Mouse (Mus musculus): ENCODE results near the gene Zdhhc12. TPM values are rescaled to one million over a fixed set of nuclear protein-coding genes. Genes with fewer than 3 reads are reported as not detected.
A peak's percentile ranks its signal among the peaks of the same experiment; 100 is the strongest.

The Zdhhc12 gene
- polyA plus RNA-seq, 2 experiments from 2014 or later: 31.6 to 32.4 TPM

DNA sequence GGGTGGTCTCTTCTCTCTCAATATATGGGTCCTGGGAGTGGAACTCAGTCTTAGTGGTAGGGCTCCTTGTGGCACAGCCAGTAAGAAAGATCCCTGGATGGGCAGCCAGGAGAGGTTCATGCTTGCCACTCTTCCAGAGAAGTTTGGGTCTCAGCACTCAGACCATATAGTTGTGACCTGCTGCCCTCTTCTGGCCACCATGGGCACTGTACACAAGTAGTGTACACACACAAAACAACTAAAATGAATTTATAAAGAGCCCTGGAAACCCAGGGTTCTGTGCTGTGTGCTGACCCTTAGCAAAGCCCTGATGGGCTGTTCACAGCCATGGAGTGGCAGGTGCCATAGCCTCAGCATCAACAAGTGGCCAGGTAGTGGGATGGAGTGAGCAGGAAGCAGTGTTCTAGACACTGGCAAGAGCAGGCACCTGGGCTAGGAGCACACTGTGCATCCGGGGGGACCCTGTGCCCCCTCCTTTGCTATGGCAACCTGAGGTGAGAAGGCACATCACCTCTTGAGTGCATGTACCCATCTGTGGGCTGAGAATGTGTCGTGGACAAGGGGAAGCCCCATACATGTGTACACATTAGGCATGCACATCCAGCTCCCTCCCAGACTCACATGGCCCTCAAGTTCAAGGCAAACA, 2.6 kb upstream of the Zdhhc12 start:
- ATAC-seq: no peak

GRCm38 (mm10) chr2:30094208-30094588, 750 bp upstream of the Zdhhc12 start:
- ATAC-seq: no peak

DNA sequence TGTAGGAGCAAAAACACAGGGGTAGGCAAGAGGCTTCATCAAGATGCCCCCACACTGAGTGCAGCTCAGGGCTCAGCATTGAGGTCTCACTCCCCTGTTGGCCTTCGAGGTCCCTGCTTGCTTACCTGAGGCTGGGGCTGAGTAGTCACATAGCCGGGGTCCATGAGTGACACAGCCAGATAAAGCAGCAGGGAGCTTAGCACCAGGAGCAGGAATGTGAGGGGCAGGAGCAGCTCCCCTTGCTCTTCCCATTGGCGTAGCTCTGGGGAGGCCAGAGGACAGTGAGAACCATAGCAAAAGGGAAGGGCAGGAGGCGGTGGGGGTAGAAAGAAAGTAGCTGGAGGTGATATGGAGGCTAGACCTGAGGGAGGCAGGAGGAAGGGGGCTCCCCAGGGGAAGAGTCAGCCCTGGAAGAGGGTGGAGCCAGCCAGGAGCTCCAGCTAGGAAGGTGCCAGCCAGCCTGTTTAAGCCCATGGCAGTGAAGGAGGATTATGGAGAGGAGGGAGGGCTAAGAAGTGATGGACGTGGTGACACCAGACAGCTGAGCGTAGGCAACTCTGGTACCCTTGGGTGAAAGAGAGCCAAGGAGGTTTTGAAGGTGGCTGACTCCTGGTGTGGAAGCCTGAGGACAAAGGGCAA, 1.0 kb downstream of the Zdhhc12 start:
- no peak for ATAC-seq

- ATAC-seq: no peak
Observed at GRCm38 (mm10) chr2:30091521-30091920, 1.9 kb downstream of the Zdhhc12 start.

DNA sequence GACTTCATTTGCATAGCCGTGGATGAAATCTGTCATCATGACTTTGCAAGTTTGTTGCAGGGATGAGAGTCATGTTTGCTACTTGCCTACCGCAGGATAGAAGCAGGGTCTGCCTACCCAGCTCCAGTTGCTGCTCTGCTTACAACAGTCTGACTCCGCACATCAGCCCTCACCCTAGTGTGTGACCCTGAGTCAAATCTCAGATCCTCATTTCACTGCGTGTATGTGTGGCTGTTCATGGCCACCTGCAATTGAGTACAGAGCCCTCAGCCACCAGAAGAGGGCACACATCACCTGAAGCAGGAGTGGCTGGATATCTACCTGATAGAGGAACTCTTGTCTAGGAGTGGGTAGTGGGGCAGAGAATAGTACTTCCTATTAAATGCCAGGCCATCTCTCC, 6.1 kb downstream of the Zdhhc12 start:
- no peak for ATAC-seq

DNA sequence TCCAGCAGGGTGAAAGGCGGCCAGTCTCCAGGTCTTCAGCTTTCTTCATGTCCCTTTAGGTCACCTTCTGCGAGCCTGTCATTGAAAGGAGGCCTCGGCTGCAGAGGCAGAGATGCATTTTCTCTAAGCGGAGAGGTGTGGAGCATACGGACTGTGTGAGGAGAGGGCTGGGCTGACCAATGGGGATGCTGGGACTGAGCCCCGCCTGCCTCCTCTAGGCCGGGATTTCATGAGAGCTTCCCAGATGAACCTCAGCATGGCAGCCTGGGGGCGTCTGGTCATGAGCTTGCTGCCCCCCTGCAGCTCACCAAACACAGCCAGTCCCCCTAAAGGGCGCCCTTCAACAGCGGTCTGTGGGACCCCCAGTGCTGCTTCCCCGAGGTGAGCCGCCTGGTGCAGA, 8.8 kb downstream of the Zdhhc12 start:
- ATAC-seq: no peak

DNA sequence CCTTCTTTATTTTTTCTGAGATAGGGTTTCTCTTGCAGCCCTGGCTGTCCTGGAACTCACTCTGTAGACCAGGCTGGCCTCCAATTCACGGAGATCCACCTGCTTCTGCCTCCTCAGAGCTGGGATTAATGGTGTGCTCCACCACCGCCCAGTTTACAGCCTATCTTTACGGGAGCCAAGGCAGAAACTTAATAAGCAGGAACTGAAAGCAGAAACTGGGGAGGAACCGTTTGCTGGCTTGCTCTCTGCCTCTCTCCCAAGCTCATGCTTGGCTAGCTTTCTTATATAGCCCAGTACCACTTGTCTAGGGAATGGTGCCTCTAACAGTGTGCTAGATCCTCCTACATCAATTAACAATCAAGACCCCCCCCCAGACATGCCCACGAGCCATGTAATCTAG, 9.3 kb downstream of the Zdhhc12 start:
- no peak for ATAC-seq

- ATAC-seq: no peak
Observed at GRCm38 (mm10) chr2:30080181-30080800, 13.2 kb downstream of the Zdhhc12 start.

GRCm38 (mm10) chr2:30078760-30079159, 14.7 kb downstream of the Zdhhc12 start:
- ATAC-seq: no peak

GRCm38 (mm10) chr2:30078349-30078712, 15.1 kb downstream of the Zdhhc12 start:
- ATAC-seq: peak; percentile 15

DNA sequence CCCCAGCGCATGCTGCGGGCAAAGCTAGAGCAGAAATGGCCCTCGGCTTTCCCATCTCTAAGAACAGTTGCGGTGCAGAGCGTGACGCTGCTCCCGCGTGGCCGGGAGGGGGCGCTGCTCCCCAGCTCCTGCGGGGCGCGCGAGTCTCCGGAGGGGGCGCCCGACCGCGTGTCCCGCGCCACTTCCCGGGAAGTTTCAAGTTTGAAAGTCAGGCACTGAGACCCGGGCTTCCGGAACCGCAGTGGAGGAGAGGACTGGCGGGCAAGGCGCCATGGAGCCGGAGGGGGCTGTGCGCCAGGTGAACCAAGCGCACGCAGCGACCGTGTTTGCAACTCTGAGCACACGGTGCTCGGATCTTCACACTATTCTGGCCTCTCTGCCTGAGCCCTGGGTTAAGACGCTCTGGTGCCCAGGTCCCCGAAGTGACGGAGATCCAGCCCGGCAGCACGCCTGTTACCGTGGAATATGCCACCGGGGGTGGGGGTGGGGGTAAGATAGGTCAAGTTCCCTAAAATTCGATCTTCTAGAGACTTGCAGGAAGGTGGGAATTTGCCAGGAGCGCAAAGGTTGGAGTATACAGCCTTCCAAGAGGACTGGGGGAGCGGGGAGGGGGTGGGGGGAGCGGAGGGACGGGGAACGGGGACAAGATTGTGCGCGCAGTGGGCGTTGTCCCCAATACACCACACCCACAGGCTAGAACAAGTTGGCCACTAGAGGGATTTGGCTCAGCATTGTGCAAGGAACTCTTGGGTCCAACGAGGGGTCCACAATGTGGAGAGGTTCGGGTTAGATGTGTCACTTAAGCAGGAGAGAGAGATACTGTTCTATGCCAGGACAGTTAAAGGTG, 15.7 kb downstream of the Zdhhc12 start, which contains the start of gene Pkn3:
Gene Pkn3 (plus strand): TSS at position 183 of the 847 bp plus-strand sequence.
- ATAC-seq: peak; percentile 70

GRCm38 (mm10) chr2:30076959-30077358, 16.5 kb downstream of the Zdhhc12 start:
- no peak for ATAC-seq

GRCm38 (mm10) chr2:30076439-30076838, 17.0 kb downstream of the Zdhhc12 start:
- ATAC-seq: no peak

DNA sequence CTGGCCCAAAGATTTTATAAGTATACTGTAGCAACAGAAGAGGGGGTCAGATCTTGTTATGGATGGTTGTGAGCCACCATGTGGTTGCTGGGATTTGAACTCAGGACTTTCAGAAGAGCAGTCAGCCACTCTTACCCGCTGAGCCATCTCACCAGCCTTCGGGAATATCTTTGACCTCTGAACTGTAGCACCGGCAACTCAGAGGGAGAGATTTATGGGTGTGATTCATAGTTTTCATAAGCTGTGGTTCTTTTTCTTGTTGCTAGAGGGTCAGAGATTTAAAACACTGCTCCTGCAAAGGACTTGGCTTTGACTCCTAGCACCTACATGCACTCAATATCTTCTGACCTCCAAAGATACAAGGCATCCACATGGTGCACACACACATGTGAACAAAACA, 17.8 kb downstream of the Zdhhc12 start:
- no peak for ATAC-seq

- ATAC-seq: no peak
Observed at GRCm38 (mm10) chr2:30073285-30073684, 20.2 kb downstream of the Zdhhc12 start.

DNA sequence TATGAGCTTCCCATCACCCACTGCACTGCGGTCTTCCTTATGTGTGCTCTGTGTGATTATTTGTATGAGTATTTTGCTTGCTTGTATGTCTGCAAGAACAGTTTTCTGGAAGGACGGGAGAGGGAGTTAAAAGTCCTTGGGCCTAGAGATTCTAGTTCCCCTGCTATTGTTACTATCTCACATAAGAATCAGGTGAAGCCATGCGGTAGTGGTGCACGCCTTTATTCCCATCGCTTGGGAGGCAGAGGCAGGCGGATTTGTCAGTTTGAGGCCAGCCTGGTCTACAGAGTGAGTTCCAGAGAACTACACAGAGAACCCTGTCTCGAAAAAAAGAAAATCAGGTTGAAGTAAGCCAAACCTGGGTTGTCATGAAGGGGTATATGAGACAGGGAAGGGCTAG, 20.6 kb downstream of the Zdhhc12 start:
- no peak for ATAC-seq

GRCm38 (mm10) chr2:30067962-30068361, 25.5 kb downstream of the Zdhhc12 start:
- no peak for ATAC-seq

GRCm38 (mm10) chr2:30067031-30067888, 26.2 kb downstream of the Zdhhc12 start:
- peak; percentile 11 for ATAC-seq

GRCm38 (mm10) chr2:30066046-30066901, 27.2 kb downstream of the Zdhhc12 start:
- peak; percentile 72 for ATAC-seq

DNA sequence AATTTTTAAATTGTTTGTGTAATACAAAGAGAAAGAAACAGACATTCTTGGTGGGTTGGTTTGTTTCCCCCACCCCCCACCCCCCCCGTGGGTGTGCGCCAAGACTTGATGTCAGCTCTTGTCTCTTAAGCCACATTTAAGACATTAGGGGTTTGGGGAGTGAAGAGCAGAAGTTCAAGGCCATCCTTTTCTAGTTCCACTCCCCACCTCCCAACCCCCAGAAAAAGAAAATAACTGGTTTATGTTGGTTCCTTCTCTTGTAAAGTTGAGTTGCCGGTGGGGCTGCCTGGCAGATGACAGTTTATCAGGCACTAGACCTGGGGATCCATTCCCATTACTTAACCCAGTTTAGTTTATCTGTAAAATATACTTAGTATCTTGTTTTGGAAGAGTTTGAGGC, 29.1 kb downstream of the Zdhhc12 start:
- no peak for ATAC-seq

DNA sequence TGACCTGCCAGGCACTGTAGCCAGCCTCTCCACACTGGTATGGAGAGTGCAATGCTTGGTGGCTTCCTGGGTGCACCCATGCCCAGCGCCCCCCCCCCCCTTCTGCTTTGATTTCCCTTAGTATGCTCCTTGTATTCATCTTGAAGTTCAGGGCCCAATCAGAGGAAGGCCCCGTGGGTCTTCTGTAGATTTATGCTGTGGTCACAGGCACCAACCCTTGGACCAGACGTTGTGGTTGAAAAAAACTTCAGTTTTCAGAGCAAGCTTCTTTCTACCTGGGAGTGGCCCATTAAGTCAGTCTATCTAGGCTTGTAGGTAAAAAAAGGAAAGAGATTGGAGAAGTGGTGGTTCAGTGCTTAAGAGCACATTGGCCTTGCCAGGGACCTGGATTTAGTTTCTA, 29.7 kb downstream of the Zdhhc12 start:
- ATAC-seq: no peak

All from activated CD4-positive, CD25-positive, alpha-beta regulatory T cell, adult 4 months (primary cell).